Mouse (Mus musculus) heart, embryonic 13.5 days (tissue): ENCODE measurements at regions not wholly inside any gene's neighbourhood (a gene's known extent, or its start where the extent isn't known, plus 50 kb on each side); places are given as distances from the start of the nearest gene placed in this dataset.

Source experiments
- ATAC-seq: fragments of 200-750 bp; cut with Nextera tagmentation; 2 replicates; pipeline ENCODE4 v1.8.0; 2017; ENCODE audit warnings: moderate TSS enrichment; ENCODE audit not compliant: insufficient number of reproducible peaks, low FRiP score, low TSS enrichment; ENCODE audit errors: extremely low read depth
- H3K27ac ChIP-seq: fragments of 300-500 bp; sonication (generic); replicated peaks from 2 replicates; pipeline ENCODE4 v1.5.1; 2015; ENCODE audit warnings: moderate library complexity, mild to moderate bottlenecking, inconsistent platforms
- H3K27me3 ChIP-seq: fragments of 300-500 bp; sonication (generic); replicated peaks from 2 replicates; pipeline ENCODE4 v1.6.1; 2015; ENCODE audit warnings: mild to moderate bottlenecking, inconsistent platforms
- H3K36me3 ChIP-seq: fragments of 300-500 bp; sonication (generic); 2 replicates; pipeline ENCODE4 v1.6.1; 2015; ENCODE audit warnings: mild to moderate bottlenecking, inconsistent platforms
- H3K4me1 ChIP-seq: fragments of 300-500 bp; sonication (generic); 2 replicates; pipeline ENCODE4 v1.6.1; 2015; ENCODE audit warnings: inconsistent platforms
- H3K4me2 ChIP-seq: fragments of 300-500 bp; sonication (generic); 2 replicates; pipeline ENCODE4 v1.6.1; 2015; ENCODE audit warnings: inconsistent platforms, mild to moderate bottlenecking, moderate library complexity
- H3K4me3 ChIP-seq: fragments of 300-500 bp; sonication (generic); 2 replicates; pipeline ENCODE4 v1.5.1; 2015; ENCODE audit warnings: moderate library complexity, mild to moderate bottlenecking, inconsistent platforms
- H3K9ac ChIP-seq: fragments of 300-500 bp; sonication (generic); 2 replicates; pipeline ENCODE4 v1.6.1; 2015; ENCODE audit warnings: inconsistent platforms, mild to moderate bottlenecking, moderate library complexity
- H3K9me3 ChIP-seq: fragments of 300-500 bp; sonication (generic); 2 replicates; pipeline ENCODE4 v1.6.1; 2016; ENCODE audit warnings: inconsistent platforms
- WGBS: fragments of 180-500 bp; shearing (Covaris S2); methylation state at CpG from one replicate; pipeline ENCODE4 v1.1.7; 2015; ENCODE audit warnings: mixed read lengths; 5-methylcytosine and 5-hydroxymethylcytosine counted together

DNA sequence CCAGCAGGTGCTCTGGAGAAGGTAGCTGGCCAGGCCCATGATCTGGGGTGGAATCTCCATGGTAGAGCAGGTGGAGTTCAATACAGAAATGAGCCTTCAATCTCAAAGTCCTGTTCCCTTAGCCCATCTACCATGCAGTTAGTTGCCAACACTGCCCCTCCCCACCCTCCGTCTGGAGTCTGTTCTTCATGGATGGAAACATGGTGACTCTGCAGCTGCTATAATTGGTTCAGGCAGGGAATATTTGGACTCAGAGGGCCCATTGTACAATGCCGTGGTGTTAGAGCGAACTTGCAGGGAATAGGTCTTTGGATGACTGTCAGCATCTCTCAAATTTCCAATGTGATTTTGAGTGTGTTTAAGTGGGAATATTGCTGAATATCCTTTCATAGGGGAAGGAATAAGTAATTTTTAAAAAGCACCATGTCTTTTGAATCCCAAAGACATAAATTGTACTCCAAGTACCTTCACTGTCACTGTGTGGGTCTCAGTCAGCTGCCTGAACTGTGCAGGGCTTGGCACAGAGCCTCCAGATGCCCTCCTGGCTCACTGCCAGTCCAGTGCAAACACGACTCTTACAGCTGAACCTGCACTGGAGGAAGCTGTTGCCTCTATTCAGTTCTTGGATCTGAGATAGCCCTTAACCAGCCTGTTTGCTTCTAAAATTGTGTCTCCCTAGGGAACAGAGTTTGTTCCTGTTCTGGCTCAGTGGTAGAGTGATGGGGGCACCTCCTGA, 162.8 kb upstream of the Eef2kmt start:
- H3K4me1 ChIP-seq, result peaks cover 17% of the 10 kb centered on the region
- H3K4me3 ChIP-seq, result no peak overlapping the region
- peak; percentile 47; the same call in 1 of the 2 replicates for ATAC-seq
- H3K27ac ChIP-seq, result peak overlapping the region; percentile 66
- H3K4me2 ChIP-seq, result no peak overlapping the region
- 52% methylated on average over 4 of the region's 4 CpGs for WGBS
- H3K9ac ChIP-seq, result no peak overlapping the region
- H3K9me3 ChIP-seq, result no peaks in the 10 kb centered on the region
- H3K36me3 ChIP-seq, result no peaks in the 10 kb centered on the region
- no peaks in the 10 kb centered on the region for H3K27me3 ChIP-seq

DNA sequence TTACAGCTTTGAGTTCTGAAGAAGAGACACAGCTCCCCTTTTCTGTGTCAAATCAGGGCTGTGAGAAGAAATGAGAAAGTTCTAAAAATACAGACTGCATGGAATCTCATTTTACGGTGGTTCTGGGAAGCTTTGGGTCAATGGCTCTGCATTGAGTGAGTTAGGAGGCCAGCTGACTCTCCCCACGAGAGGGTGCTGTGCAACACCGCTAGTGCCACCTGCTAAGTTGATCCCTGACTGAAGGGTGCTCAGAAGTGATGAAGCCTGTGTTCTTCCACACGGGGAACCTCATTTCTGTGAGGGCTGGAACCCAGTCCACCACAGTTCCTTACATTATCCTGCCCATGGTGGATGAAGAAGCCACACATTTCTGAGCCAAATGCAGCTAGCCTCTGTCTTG, 159.5 kb upstream of the Eef2kmt start:
- H3K9me3 ChIP-seq, result no peaks in the 10 kb centered on the region
- no peak overlapping the region for H3K4me3 ChIP-seq
- no peaks in the 10 kb centered on the region for H3K36me3 ChIP-seq
- no peaks in the 10 kb centered on the region for H3K27me3 ChIP-seq
- 70% methylated on average over 4 of the region's 4 CpGs for WGBS
- peaks cover 14% of the 10 kb centered on the region for H3K4me1 ChIP-seq
- H3K9ac ChIP-seq, result no peak overlapping the region
- no peak overlapping the region for H3K27ac ChIP-seq
- ATAC-seq, result no peak
- no peak overlapping the region for H3K4me2 ChIP-seq

DNA sequence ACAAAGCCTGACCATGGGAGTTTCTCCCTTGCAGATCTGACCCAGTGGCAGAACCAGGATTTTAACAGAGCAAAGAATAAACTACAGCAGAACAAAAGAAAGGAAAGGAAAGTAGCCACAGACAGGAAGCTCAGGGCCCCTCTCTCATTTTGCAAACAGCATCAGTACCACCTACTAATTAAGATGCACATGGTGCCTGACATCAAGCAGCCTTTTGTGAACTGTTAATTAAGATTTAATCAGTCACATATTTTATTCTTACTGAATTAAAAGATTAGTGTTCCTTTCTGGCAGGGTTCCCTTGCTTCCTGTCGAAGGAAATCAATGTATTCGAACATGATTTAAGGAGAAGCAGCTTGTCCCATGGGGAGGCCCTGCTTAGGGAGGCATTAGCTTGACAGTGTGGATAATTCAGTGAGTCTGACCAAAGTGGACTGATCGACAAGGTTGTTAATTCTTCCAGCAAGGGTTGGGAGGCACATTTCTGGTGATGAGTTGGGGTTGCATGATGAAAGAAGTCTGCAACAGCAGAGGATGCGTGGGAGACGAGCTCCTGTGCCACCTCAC, 156.1 kb upstream of the Eef2kmt start:
- 72% methylated on average over 5 of the region's 5 CpGs for WGBS
- H3K36me3 ChIP-seq, result no peaks in the 10 kb centered on the region

DNA sequence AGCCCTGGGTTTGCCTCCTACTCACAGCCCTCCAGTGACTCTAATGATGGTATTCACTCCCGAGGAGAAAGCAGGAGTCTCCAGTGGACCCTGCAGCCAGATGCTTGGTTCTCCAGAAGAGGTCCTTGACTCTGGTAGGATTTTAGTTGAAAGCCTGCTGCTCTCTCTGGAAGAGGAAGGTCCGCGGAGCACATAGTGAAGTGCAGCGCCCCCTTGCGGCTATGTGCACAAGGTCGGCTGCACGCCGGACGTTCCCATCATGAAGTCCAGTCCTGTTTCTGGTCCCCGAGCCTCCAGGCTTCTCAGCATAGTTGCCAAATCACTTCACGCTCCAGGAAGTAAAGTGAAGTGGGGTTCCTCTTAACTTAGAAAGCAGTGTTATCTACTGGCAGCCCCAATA, 150.9 kb upstream of the Eef2kmt start:
- no peak for ATAC-seq
- WGBS, result 6% methylated on average over 11 of the region's 11 CpGs

More for the DNA sequence above, 156.1 kb upstream of the Eef2kmt start:
- no peak overlapping the region for H3K4me2 ChIP-seq
- peaks cover 18% of the 10 kb centered on the region; the same call in 1 of the 2 replicates for H3K27me3 ChIP-seq
- H3K9ac ChIP-seq, result no peak overlapping the region
- ATAC-seq, result no peak
- no peak overlapping the region for H3K27ac ChIP-seq
- no peaks in the 10 kb centered on the region for H3K4me1 ChIP-seq
- H3K9me3 ChIP-seq, result no peaks in the 10 kb centered on the region
- no peak overlapping the region for H3K4me3 ChIP-seq

DNA sequence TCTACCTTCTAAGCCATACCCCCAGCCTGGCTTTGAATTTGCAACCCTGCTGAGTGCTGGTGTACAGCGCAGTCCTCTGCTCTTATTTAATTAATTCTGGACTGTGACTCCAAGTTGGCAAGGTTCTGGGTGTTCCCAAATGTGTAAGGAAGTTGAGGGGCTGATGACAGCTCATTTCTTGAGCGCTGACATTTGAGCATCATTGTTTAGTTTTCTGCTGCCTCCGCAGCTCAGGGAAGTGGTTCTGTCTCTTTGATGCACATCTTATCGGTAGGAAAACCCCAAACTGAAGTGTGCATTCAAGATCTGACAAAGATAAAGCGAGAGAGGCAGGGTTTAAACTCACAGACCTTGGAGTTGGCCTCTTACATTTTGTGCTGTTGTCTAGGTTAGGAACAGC, 137.6 kb upstream of the Eef2kmt start:
- H3K4me1 ChIP-seq, result no peaks in the 10 kb centered on the region
- H3K36me3 ChIP-seq, result no peaks in the 10 kb centered on the region
- H3K4me2 ChIP-seq, result no peak overlapping the region
- no peak for ATAC-seq
- no peak overlapping the region for H3K27ac ChIP-seq
- H3K9ac ChIP-seq, result no peak overlapping the region
- no peak overlapping the region for H3K4me3 ChIP-seq
- H3K9me3 ChIP-seq, result no peaks in the 10 kb centered on the region
- WGBS, result 69% methylated on average over 5 of the region's 5 CpGs
- no peaks in the 10 kb centered on the region for H3K27me3 ChIP-seq

More for the DNA sequence above, 150.9 kb upstream of the Eef2kmt start:
- H3K4me3 ChIP-seq, result no peak overlapping the region
- no peaks in the 10 kb centered on the region for H3K9me3 ChIP-seq
- no peaks in the 10 kb centered on the region for H3K4me1 ChIP-seq
- H3K27me3 ChIP-seq, result peaks cover 29% of the 10 kb centered on the region; the same call in 1 of the 2 replicates
- no peak overlapping the region for H3K9ac ChIP-seq
- no peaks in the 10 kb centered on the region for H3K36me3 ChIP-seq
- no peak overlapping the region for H3K27ac ChIP-seq
- no peak overlapping the region for H3K4me2 ChIP-seq

DNA sequence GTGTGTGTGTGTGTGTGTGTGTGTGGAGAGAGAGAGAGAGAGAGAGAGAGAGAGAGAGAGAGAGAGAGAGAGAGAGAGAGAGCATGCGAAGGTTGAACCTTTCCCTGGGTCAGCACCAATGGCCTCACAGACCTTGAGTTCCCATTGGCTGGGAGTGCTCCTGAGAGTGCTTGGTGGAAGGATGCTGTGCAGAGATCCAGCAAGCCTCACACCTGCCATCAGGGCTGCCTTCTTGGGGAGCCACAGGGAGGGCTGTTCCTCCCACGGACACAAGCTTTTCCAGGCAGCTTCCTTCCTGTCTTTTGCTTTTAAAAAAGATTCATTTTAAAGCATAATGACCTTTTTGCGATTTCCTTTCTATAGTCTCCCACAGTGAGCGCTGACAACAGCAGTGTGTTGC, 127.1 kb upstream of the Eef2kmt start:
- no peaks in the 10 kb centered on the region for H3K4me1 ChIP-seq
- H3K36me3 ChIP-seq, result no peaks in the 10 kb centered on the region
- H3K4me2 ChIP-seq, result no peak overlapping the region
- no peak overlapping the region for H3K9ac ChIP-seq
- no peak overlapping the region for H3K4me3 ChIP-seq
- ATAC-seq, result no peak
- H3K27me3 ChIP-seq, result 0 out of 2 replicates have a peak, but pooled peaks cover 4% of the 10 kb centered on the region
- no peaks in the 10 kb centered on the region for H3K9me3 ChIP-seq
- no peak overlapping the region for H3K27ac ChIP-seq
- 49% methylated on average over 4 of the region's 4 CpGs for WGBS

DNA sequence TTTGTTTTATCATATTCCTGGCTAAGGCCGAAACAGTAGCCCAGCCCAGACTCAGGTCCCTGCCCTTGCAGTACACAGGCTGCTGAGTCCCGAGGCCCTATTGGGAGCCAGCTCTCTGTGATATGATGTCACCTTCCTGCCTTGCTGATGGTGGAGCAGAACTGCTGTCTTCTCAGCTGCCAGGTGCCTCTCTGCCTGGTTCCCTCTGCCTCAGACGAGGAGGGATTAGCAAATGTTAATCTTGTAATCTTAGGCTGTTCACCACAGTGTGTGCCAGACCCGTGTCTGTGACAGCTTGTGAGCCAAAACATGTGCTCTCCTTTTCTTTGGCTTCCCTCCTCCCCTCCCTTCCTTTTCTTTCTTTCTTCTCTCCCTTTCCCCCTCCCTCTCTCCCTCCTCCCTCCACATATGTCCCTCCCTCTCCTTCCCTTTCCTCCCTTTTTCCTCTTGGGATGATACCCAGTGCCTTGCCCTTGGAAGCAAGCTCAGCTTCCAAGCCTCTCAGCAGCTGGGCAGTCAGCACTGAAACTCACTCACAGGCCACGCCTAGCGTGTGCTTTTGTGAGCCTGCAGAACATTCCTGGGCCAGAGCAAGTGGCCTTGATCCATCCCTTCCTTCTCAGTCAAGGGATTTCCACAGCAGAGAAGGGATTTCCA, 126.6 kb upstream of the Eef2kmt start:
- H3K36me3 ChIP-seq, result no peaks in the 10 kb centered on the region
- H3K4me2 ChIP-seq, result no peak overlapping the region
- 0 out of 2 replicates have a peak, but pooled peaks cover 4% of the 10 kb centered on the region for H3K27me3 ChIP-seq
- no peak overlapping the region for H3K27ac ChIP-seq
- WGBS, result 12% methylated on average over 6 of the region's 6 CpGs
- no peaks in the 10 kb centered on the region for H3K9me3 ChIP-seq
- H3K4me1 ChIP-seq, result no peaks in the 10 kb centered on the region
- no peak for ATAC-seq
- no peak overlapping the region for H3K9ac ChIP-seq
- no peak overlapping the region for H3K4me3 ChIP-seq

DNA sequence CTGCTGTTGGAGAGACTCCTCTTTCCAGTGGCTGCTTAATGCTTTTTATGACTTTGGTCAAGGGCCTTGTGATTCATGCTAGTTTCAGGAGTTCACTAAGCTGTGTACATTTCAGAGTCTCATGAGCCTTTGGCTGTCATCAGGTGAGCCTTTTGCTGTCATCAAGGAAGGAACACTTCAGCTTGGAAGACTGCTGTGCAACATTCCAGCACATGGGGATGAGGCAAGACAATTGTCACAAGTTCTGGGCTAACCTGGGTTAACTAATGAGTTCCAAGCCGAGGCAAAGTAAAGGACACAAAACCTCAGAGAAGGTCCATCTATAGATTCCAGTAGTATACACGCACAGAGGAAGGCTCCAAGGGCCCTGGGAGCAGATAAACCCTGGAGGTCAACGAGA, 124.8 kb upstream of the Eef2kmt start:
- WGBS, result 57% methylated on average over 3 of the region's 3 CpGs
- Histone ChIP-seq H3K4me3 (no peak overlapping the region), H3K4me1 (no peaks in the 10 kb centered on the region), H3K9ac (no peak overlapping the region), H3K27me3 (0 out of 2 replicates have a peak, but pooled peaks cover 4% of the 10 kb centered on the region), H3K4me2 (no peak overlapping the region), H3K9me3 (no peaks in the 10 kb centered on the region), H3K36me3 (no peaks in the 10 kb centered on the region), H3K27ac (no peak overlapping the region)
- no peak for ATAC-seq

DNA sequence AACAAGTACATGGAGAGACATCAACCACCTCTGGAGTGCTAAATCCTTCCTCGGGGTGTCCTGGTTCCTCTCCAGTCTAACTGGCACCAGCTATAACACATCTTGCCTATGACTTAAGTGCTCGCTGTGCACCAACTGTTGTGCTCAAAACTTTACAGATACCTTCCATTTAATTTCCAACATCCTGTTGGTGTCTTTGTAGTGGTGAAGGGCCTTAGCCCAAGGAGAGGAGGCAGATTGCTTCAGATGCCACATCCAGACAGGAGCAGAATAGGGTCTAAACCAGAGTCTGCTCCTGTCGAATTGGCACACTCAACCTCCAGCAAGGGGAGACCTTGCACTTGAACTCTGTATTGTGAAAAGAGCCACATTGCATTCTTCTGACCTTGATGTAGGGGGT, 121.2 kb upstream of the Eef2kmt start:
- H3K36me3 ChIP-seq, result no peaks in the 10 kb centered on the region
- 0 out of 2 replicates have a peak, but pooled peaks cover 4% of the 10 kb centered on the region for H3K27me3 ChIP-seq
- 0 out of 2 replicates have a peak, but pooled peaks cover 4% of the 10 kb centered on the region for H3K4me1 ChIP-seq
- no peak overlapping the region for H3K27ac ChIP-seq
- no peaks in the 10 kb centered on the region for H3K9me3 ChIP-seq
- H3K4me3 ChIP-seq, result no peak overlapping the region
- ATAC-seq, result no peak
- H3K4me2 ChIP-seq, result no peak overlapping the region
- no peak overlapping the region for H3K9ac ChIP-seq
- WGBS, result 70% methylated on average over 3 of the region's 3 CpGs

DNA sequence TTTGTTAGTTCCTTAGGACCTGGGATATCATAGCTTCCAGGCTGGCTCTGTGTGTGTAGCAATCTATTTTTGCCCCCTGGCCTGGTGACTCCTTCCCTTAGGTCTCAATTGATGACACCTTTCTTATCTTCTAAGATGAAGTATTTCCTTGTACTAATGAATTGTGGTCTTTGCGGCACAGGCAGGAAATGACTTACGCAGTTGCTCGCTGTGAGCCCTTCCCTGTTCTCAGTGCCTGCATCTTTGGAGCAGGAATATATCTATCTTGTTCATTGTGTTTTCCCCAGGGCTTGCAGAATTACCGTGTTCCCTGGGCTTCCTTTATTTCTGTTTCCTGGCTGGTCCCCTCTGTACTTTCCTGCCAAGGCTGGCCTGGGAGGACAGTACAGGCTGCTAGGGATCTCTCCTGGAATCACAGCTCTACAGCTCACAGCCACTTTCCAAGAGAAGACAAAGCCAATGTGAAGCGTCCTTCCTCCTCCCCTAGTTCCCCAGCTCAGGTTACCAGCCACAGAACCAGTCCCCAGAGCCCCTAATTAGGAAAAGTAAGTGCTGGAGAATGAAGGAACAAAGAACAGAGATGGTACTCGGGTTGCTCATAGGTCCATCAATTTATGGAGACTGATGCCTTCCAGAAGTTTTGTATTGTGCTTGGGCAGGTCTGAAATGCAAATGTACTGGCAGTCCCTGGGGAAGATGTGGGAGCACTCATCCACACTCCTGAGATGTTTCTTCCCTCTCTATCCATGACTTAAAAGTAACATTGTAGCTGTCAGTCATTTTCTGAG, 119.2 kb upstream of the Eef2kmt start:
- H3K4me2 ChIP-seq, result no peak overlapping the region
- no peak overlapping the region for H3K9ac ChIP-seq
- H3K36me3 ChIP-seq, result no peaks in the 10 kb centered on the region
- no peak overlapping the region for H3K27ac ChIP-seq
- no peak for ATAC-seq
- H3K27me3 ChIP-seq, result no peaks in the 10 kb centered on the region
- H3K9me3 ChIP-seq, result no peaks in the 10 kb centered on the region
- 0 out of 2 replicates have a peak, but pooled peaks cover 4% of the 10 kb centered on the region for H3K4me1 ChIP-seq
- WGBS, result 44% methylated on average over 6 of the region's 6 CpGs
- H3K4me3 ChIP-seq, result no peak overlapping the region
